Mouse (Mus musculus) 416B (cell line): ENCODE data around the gene Olfm2.
A peak's percentile ranks its signal among the peaks of the same experiment; 100 is the strongest.
"Not testable (repeated sequence)": the region's sequence is repeated elsewhere in the genome, so short reads cannot be mapped to it uniquely, and the experiment has no call there.

Source experiments
- DNase-seq: peaks from one replicate; pipeline ENCODE4 v3.0.0; 2011; ENCODE audit warnings: low read depth

The Olfm2 gene

GRCm38 (mm10) chr9:20652260-20652658 is 93.9 kb downstream of the Olfm2 start:
- peak; percentile 23 for DNase-seq

- DNase-seq, result peak; percentile 100
These were observed 94.4 kb downstream of the Olfm2 start, which contains the start of gene Pin1 for GRCm38 (mm10) chr9:20651602-20652259. Pin1 (plus strand) TSS chr9:20652095.

GRCm38 (mm10) chr9:20645121-20645520 is 101.0 kb downstream of the Olfm2 start:
- DNase-seq, result peak; percentile 72

- peak; percentile 89 for DNase-seq
These were observed 101.6 kb downstream of the Olfm2 start, which contains the start of gene Fbxl12 for GRCm38 (mm10) chr9:20644360-20645081. Fbxl12 (minus strand) TSS chr9:20644767.

- DNase-seq, result peak; percentile 28
These were observed 102.4 kb downstream of the Olfm2 start for GRCm38 (mm10) chr9:20643781-20644180.

GRCm38 (mm10) chr9:20642896-20643466 is 103.2 kb downstream of the Olfm2 start:
- peak; percentile 95 for DNase-seq

- peak; percentile 99 for DNase-seq
These were observed 103.9 kb downstream of the Olfm2 start, which contains the start of gene Ubl5 for GRCm38 (mm10) chr9:20642101-20642895. Ubl5 (plus strand) TSS chr9:20642878.

GRCm38 (mm10) chr9:20641501-20641900 is 104.6 kb downstream of the Olfm2 start:
- peak; percentile 36 for DNase-seq

GRCm38 (mm10) chr9:20639486-20639885 is 106.7 kb downstream of the Olfm2 start:
- no peak for DNase-seq

- DNase-seq, result no peak
These were observed 107.6 kb downstream of the Olfm2 start for GRCm38 (mm10) chr9:20638552-20638951.

- no peak for DNase-seq
These were observed 109.4 kb downstream of the Olfm2 start for GRCm38 (mm10) chr9:20636790-20637189.

GRCm38 (mm10) chr9:20636256-20636655 is 109.9 kb downstream of the Olfm2 start:
- no peak for DNase-seq

- not testable (repeated sequence) for DNase-seq
These were observed 110.5 kb downstream of the Olfm2 start for GRCm38 (mm10) chr9:20635676-20636075.

GRCm38 (mm10) chr9:20631332-20631731 is 114.8 kb downstream of the Olfm2 start:
- no peak for DNase-seq
